Mouse (Mus musculus) midbrain, embryonic 11.5 days (tissue): ENCODE data around the gene H2al3. TPM values are rescaled to one million over a fixed set of nuclear protein-coding genes. Genes with fewer than 3 reads are reported as not detected.

Experiments
- polyA plus RNA-seq: library from polyadenylated mRNA; unstranded; fragments of >200 nt; fragmentation: Nextera tagmentation; extraction: Ambion mirVana; gene quantifications from 2 replicates; pipeline ENCODE4 v1.2.1, GENCODE M21; 2014

Gene H2al3
- polyA plus RNA-seq, 1 experiment from 2014 or later = not detected

Other genes starting within 250 kb of the H2al3 start
- gene Dynlt3, start 186.7 kb upstream of the H2al3 start, polyA plus RNA-seq = 22.6 and 28.0 TPM in 2 replicates
- not detected in 2 replicates for gene Hypm, start 2.8 kb upstream of the H2al3 start, polyA plus RNA-seq
- gene Sytl5, start 35.9 kb downstream of the H2al3 start, polyA plus RNA-seq = 0.34 and 0.61 TPM in 2 replicates